Mouse (Mus musculus): ENCODE data around the gene Ubxn11.

Ubxn11 gene

GRCm38 (mm10) chr4:134101979-134102741, at the start of gene Ubxn11:
Ubxn11 (plus strand) TSS chr4:134102570.
- in situ Hi-C loops (cut with MboI, MseI): loop anchor here (25.0 kb wide), 1 partner anchor 2010 kb away; no protein-coding TSS in a partner anchor

- in situ Hi-C loops (cut with MboI, MseI): no loop called here
These were observed 48.8 kb upstream of the Ubxn11 start, which contains the start of gene Zfp683 for GRCm38 (mm10) chr4:134053538-134053937. Zfp683 (plus strand) TSS chr4:134053838.

DNA sequence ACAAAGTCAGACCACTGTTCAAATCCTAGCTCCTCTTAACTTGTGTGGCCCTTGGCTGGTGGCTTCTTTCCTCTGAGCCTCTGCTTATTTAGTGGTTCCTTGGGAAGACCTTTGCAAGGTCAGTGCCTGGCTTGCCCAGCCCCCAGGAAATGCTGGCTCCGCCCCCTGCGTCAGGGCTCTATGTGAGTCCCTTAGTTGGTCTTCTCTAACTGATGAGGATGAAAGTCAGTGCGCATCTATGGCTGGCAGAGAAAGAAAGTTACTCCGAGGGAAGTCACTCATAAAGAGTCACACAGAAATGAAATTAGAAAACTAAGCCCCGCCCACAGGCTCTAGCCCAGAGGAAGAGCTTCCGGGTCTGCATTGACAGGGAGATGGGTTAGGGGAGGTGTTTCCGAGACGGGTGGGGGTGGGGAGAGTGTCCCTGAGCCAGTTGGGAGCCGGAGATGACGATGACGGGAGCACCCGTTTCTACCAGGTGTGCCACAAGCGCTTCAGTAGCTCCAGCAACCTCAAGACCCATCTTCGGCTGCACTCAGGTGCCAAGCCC, 44.1 kb upstream of the Ubxn11 start:
- in situ Hi-C loops (cut with MboI, MseI): no loop called here

GRCm38 (mm10) chr4:134058908-134059307, 43.5 kb upstream of the Ubxn11 start:
- in situ Hi-C loops (cut with MboI, MseI): no loop called here

DNA sequence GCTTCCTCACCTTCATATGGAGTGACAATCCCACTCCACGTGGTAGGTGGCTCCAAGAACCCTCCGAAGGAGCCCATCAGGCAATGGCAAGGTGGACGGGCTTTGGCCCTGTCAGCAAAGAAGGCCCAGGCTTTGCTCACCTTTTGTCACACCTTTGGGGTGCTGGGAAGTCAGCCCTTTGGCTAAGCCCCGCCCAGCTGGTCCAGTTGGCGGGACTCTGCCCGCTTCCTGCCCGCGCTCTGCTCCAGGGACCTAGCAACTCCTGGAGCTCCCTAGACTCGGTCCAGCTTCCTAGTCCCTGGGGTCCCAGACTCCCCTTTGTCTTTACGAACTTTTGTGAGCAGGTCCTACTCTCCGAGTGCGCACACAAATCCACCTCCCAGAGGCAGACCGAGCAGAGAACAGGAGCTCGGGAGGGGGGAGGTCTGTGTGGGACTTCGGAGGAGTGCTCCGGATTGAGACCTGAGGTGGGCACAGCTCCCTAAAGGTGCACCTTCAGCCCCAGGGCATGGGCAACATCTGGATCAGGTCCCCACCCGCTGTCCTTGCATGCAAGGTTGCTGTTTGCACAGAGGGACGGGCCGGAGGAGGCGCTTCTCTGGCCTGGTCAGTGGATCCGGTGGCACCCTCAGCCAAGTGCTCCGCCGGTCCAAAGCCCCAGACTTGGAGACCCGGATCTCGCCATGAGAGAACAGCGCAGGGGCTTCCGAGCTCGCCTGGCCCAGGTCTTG, 42.1 kb upstream of the Ubxn11 start, which contains the start of gene Crybg2:
TSS of gene Crybg2 (plus strand) at position 681 of the 731 bp plus-strand sequence.
- in situ Hi-C loops (cut with MboI, MseI): no loop called here

GRCm38 (mm10) chr4:134061166-134061830, 41.1 kb upstream of the Ubxn11 start:
- in situ Hi-C loops (cut with MboI, MseI): no loop called here

GRCm38 (mm10) chr4:134061944-134062446, 40.4 kb upstream of the Ubxn11 start:
- in situ Hi-C loops (cut with MboI, MseI): no loop called here

DNA sequence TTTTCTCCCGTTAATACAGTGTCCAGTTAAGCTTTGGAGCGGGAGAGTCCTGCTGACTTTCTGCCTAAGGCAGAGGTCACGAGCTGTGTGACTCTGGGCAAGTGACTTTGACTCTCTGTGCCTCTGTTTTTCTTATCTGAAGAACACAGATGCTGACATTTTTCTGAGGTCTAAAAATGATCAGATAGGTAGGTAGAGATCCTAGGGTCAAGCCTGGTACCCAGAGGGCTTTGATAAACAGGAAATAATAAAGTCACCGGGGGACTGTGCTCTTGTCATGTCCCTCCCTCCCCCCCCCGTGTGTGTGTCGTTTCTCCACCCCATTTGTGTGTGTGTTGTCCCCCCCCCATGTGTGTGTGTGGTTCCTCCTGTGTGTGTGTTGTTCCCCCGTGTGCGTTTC, 39.8 kb upstream of the Ubxn11 start:
- in situ Hi-C loops (cut with MboI, MseI): no loop called here

DNA sequence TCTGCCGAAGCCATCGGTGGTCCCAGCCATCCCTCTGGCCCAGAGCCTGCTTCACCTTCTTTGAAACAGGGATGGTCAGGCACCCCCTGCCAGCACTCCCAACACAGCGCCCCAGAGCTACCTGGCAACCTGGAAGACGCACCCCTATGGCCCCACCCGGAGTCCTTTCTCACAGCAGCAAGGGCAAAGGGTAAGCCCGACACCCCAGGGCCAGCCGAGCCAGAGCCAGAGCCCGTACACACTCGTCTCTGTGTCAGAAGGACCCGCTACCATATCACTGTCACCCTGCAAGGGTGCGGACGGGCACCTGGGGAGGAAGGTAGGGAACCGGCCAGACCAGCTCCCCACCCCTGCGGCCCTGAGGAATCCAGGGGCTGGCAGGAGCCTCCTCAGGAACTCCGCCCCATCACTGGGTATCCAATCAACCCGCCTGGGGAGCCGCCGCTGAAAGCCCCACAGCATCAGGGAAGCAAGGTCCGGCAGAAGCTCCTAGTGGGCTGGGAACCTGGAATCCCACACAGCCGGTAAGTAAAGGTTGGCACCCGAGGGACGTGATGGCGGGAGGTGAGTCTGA, 36.9 kb upstream of the Ubxn11 start:
- in situ Hi-C loops (cut with MboI, MseI): no loop called here

DNA sequence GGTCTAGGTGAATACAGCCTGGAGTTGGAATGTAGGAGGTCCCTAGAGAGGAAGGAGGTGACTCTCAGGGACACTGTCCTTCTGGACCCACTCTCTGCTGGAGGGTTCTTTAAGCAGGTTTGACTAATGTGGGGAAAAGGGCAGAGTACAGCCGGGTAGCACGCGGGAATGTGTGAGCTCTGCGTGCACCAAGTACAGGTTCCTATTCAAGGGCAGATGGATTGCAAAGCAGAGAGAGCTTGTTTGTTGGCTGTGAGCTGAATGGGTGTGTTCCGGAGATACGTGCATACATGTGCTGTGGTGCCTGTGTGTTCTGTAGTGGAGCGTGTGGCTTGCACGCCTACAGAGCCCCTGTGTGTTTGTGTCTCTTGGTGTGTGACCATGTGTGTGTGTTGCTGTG, 35.0 kb upstream of the Ubxn11 start:
- in situ Hi-C loops (cut with MboI, MseI): no loop called here

- in situ Hi-C loops (cut with MboI, MseI): no loop called here
These were observed 34.4 kb upstream of the Ubxn11 start for GRCm38 (mm10) chr4:134067833-134068544.

GRCm38 (mm10) chr4:134068793-134069580, 33.4 kb upstream of the Ubxn11 start:
- in situ Hi-C loops (cut with MboI, MseI): no loop called here

- in situ Hi-C loops (cut with MboI, MseI): no loop called here
These were observed 23.7 kb upstream of the Ubxn11 start for GRCm38 (mm10) chr4:134078694-134079093.

DNA sequence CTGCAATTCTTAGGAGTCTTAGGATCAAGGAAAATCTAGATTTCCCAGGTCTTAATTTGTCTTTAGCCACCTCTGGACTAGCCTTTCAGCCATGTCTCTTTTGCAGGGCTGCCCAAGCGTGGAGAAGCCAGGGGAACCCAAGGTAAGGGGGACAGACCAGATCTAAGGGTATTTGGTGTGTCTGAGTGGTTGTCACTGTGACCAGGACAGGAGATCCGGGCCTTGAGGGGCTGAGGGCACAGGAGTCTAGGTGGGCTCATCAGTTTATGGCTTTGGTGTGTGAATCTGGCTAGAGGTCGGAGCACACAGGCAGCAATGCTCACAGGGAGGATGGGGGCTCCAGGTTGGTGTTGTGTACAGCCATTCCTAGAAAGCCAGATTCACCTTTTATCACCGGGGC, 21.7 kb upstream of the Ubxn11 start:
- in situ Hi-C loops (cut with MboI, MseI): loop anchor here (5.0 kb wide), 1 partner anchor 43 kb away; no protein-coding TSS in a partner anchor

DNA sequence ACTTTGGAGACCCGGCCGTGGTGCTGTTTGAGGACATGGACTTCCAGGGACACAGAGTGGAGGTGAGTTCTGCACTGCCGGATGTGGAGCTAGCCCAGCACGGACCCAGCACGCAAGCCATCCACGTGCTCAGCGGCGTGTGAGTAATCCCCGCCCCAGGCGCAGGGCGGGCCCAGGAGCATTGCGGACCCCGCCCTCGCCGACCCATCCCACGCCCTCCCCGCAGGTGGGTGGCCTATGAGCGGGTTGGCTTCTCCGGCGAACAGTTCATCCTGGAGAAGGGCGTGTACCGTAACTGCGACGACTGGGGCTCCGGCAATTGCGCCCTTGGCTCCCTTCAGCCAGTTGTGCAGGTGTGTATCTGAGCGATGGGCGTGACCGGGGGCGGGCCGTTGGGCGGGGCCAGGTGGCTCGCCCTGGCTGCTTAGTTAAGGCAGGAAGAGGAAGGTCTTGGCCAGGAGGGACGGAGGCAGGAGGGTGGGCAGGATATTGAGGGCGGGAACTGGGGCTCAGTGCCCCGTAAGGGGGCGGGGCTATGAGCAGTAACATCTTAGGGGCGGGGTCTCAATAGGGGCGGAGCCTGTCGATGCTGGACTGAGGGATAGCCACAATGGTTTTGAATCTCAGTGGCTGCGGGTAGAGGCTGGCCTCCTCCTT, 20.5 kb upstream of the Ubxn11 start:
- in situ Hi-C loops (cut with MboI, MseI): loop anchor here (5.0 kb wide), 1 partner anchor 45 kb away; no protein-coding TSS in a partner anchor

- in situ Hi-C loops (cut with MboI, MseI): loop anchor here (5.0 kb wide), 1 partner anchor 45 kb away; no protein-coding TSS in a partner anchor
These were observed 19.9 kb upstream of the Ubxn11 start for GRCm38 (mm10) chr4:134082460-134082859.

DNA sequence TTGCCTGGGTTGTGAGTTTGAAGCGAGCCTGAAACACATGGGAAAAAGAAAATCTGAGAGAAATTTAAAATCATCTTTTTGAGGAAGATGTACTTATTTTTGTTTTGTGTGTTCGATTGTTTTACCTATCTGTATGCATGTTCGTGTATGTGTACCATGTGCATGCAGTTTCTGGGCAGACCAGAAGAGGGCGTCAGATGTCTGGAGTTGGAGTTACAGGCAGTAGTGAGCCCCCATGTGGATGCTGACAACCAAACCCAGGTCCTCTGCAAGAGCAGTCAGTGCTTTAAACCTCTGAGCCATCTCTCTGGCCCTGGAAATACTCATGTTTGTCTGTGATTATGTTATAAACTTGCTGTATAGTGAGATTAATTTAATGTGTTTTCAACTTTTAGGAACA, 17.4 kb upstream of the Ubxn11 start:
- in situ Hi-C loops (cut with MboI, MseI): loop anchor here (5.0 kb wide), 1 partner anchor 48 kb away; no protein-coding TSS in a partner anchor

DNA sequence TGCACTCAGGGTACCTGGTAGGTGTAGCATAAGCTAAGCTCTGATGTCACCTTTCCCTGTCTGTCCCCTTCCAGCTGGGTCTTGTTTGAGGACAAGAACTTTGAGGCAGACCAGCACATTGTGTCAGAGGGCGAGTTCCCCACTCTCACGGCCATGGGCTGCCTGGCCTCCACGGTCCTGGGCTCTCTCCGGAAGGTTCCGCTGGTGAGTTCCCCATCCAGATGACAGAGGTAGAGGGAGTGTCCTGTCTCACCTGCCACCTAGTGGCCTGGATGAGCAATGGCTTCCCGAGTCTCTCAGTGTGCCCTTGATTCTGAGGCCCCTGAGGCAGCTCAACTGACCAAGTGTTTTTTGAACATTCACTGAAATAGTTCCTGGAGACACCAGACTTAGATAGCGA, 15.0 kb upstream of the Ubxn11 start:
- in situ Hi-C loops (cut with MboI, MseI): no loop called here

DNA sequence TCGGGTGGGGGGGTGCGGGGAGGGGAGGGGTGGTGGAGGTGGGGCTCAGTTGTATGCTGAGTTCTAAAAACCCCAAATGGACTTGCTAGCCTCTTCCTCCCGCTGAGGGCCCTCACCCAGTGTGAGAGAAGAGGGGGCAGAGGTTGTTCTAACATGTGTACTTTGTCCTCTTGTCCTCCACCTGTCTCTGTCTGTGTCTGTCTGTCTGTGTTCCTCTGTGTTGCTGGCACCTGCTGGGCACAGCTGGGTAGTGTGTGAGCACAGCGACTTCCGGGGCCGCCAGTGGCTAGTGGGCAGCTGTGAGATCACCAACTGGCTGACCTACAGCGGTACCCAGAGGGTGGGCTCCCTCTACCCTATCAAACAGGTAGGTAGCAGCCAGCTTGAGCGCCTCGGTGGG, 13.3 kb upstream of the Ubxn11 start:
- in situ Hi-C loops (cut with MboI, MseI): no loop called here
